Mouse (Mus musculus) myocyte (in vitro differentiated cells): Measurements from ENCODE around the gene Cmtm2a.

Experiments used
- MAX ChIP-seq: IDR thresholded peaks from one replicate; pipeline ENCODE4 v1.6.1; 2011; ENCODE audit warnings: low read depth, mild to moderate bottlenecking, control low read depth
- MYOD1 ChIP-seq, 3 experiments: IDR thresholded peaks; one replicate each; pipeline ENCODE4 v1.6.1; 2011; ENCODE audit warnings: control low read depth in 2 of 3, low read depth in 2 of 3, mild to moderate bottlenecking in 2 of 3, moderate library complexity in 1 of 3; ENCODE audit not compliant: insufficient read length in 2 of 3, control insufficient read depth in 1 of 3
- MYOG ChIP-seq, 3 experiments: IDR thresholded peaks; one replicate each; pipeline ENCODE4 v1.6.1; 2011; ENCODE audit warnings: control low read depth in 2 of 3, low read depth in 2 of 3, mild to moderate bottlenecking in 2 of 3; ENCODE audit not compliant: insufficient read length in 2 of 3, control insufficient read depth in 1 of 3, insufficient read depth in 1 of 3
- POLR2A ChIP-seq: IDR thresholded peaks from one replicate; pipeline ENCODE4 v1.6.1; 2011; ENCODE audit warnings: low read depth, mild to moderate bottlenecking, control low read depth, moderate library complexity; ENCODE audit not compliant: insufficient read length
- TCF12 ChIP-seq: IDR thresholded peaks from one replicate; pipeline ENCODE4 v1.6.1; 2011; ENCODE audit warnings: mild to moderate bottlenecking, control low read depth; ENCODE audit not compliant: poor library complexity, insufficient read depth, severe bottlenecking
- USF1 ChIP-seq: IDR thresholded peaks from one replicate; pipeline ENCODE4 v1.6.1; 2011; ENCODE audit warnings: low read depth, mild to moderate bottlenecking, control low read depth, moderate library complexity

DNA sequence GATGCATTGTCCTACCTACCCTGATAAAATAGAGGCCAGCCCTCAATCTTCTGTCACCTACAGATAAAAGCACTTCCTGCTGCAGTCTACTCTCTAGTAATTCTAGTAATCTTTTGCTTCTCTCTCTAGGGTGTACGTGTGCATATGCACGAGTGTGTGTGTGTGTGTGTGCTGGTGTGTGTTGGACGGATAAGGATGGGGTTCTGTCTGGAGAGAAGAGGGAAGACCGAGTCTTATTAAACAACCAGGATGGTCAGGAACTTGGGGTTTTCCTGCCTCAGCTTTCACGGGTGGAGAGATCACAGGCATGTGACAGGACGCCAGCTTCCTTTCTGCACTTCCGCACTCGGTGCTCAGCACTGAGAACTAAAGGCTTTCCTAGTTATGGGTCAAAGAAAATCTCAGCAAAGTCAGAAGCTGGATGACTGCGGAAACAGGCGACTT lies 53.5 kb downstream of the Cmtm2a start:
- TF ChIP-seq TCF12, result no peak
- no peak for TF ChIP-seq POLR2A
- TF ChIP-seq MYOD1 (IDR thresholded peaks at IDR 0.05; ENCODE audit: control insufficient read depth in 1 of 3, insufficient read length in 2 of 3, low read depth in 2 of 3), result no peak
- TF ChIP-seq MAX, result no peak
- no peak for TF ChIP-seq MYOG (IDR thresholded peaks at IDR 0.05; ENCODE audit: control insufficient read depth in 1 of 3, insufficient read depth in 1 of 3, insufficient read length in 2 of 3, low read depth in 2 of 3)
- TF ChIP-seq USF1, result no peak
